Mouse (Mus musculus): ENCODE data around the gene Tdpoz3. TPM values are rescaled to one million over a fixed set of nuclear protein-coding genes. Genes with fewer than 3 reads are reported as not detected.
"Not testable (repeated sequence)": the region's sequence is repeated elsewhere in the genome, so short reads cannot be mapped to it uniquely, and the experiment has no call there.

The Tdpoz3 gene
- not detected for polyA plus RNA-seq (2017; shearing (Covaris generic))

- not testable (repeated sequence) for ATAC-seq
These were observed at the start of gene Tdpoz3 for GRCm38 (mm10) chr3:93825720-93826119. Gene Tdpoz3, plus strand, starts transcription at chr3:93826020.

DNA sequence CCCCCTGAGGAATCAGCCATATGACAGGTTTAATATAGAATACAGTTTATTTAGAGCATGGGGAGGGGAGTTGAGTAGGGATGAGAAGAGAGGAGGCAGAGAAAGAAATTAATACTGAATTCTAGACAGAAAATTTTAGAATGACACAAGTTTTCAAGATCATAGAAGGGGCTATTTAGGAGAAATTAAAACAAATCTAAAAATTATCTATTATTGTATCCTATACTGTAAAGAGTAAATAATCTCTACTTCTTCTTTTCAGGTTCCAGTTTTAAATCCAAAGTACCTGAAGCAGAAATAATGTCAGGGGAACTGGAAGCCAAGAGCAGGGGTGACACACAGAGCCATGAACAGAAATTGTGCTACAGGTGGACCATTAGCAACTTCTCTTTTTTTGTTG, 29.7 kb upstream of the Tdpoz3 start, which contains the start of gene Tdpoz4:
TSS of gene Tdpoz4 (plus strand) at position 301 of the 400 bp plus-strand sequence.
- ATAC-seq, result not testable (repeated sequence)

DNA sequence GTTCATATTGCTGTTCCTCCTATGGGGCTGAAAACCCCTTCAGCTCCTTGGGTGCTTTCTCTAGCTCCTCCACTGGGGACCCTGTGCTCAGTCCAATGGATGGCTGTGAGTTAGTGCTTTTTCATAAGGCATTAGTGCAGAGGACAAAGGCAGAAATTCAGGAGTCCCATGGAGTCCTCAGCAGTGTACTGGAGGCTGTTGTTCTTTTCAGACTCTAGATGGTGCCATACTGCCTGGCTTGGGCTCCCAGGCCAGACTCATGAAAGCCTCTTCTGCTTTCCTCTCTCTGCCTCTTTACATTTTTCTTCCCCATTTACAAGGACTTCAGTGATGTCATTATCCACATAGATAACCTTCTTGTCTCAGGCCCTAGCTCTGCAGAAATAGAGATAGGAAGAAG, 12.5 kb upstream of the Tdpoz3 start:
- ATAC-seq, result not testable (repeated sequence)

GRCm38 (mm10) chr3:93858957-93859356, 33.1 kb downstream of the Tdpoz3 start:
- not testable (repeated sequence) for ATAC-seq

DNA sequence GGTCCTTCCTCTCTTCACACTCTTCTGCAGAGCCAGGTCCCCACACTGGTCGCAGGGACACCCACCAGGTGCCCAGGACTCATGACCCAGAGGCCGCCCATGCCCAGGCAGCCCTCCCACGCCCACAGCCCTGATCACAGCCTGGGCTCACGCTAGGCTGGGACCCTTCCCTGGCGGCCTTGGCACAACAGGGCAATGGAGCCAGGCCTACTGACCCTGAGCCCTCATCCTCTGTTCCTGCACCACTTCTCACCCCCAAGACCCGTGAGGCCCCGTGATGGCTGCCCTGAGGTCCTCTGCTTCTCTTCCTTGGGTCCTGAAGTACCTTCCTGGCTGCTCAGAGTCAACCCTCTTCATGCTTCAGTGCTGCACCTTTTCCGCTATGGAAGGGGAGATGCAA, 44.8 kb downstream of the Tdpoz3 start:
- not testable (repeated sequence) for ATAC-seq

Other genes with a start within 250 kb of the Tdpoz3 start
- not detected for gene Tdpoz2, start 173.3 kb upstream of the Tdpoz3 start, polyA plus RNA-seq (2017; shearing (Covaris generic))
- gene Tdpoz1, start 149.7 kb upstream of the Tdpoz3 start, polyA plus RNA-seq (2017; shearing (Covaris generic)), result not detected
- gene Gm37596, start 132.9 kb upstream of the Tdpoz3 start, polyA plus RNA-seq (2017; shearing (Covaris generic)), result not detected
- not detected for gene Gm5773, start 53.0 kb upstream of the Tdpoz3 start, polyA plus RNA-seq (2017; shearing (Covaris generic))
- gene Tdpoz4, start 29.6 kb upstream of the Tdpoz3 start, polyA plus RNA-seq (2017; shearing (Covaris generic)), result not detected
- not detected for gene Gm9117, start 117.5 kb downstream of the Tdpoz3 start, polyA plus RNA-seq (2017; shearing (Covaris generic))
- not detected for gene Tdpoz5, start 135.3 kb downstream of the Tdpoz3 start, polyA plus RNA-seq (2017; shearing (Covaris generic))
- gene Gm9125, start 228.9 kb downstream of the Tdpoz3 start, polyA plus RNA-seq (2017; shearing (Covaris generic)), result not detected
- gene Gm10697, start 246.6 kb downstream of the Tdpoz3 start, polyA plus RNA-seq (2017; shearing (Covaris generic)), result not detected